In the genomic region with DNA sequence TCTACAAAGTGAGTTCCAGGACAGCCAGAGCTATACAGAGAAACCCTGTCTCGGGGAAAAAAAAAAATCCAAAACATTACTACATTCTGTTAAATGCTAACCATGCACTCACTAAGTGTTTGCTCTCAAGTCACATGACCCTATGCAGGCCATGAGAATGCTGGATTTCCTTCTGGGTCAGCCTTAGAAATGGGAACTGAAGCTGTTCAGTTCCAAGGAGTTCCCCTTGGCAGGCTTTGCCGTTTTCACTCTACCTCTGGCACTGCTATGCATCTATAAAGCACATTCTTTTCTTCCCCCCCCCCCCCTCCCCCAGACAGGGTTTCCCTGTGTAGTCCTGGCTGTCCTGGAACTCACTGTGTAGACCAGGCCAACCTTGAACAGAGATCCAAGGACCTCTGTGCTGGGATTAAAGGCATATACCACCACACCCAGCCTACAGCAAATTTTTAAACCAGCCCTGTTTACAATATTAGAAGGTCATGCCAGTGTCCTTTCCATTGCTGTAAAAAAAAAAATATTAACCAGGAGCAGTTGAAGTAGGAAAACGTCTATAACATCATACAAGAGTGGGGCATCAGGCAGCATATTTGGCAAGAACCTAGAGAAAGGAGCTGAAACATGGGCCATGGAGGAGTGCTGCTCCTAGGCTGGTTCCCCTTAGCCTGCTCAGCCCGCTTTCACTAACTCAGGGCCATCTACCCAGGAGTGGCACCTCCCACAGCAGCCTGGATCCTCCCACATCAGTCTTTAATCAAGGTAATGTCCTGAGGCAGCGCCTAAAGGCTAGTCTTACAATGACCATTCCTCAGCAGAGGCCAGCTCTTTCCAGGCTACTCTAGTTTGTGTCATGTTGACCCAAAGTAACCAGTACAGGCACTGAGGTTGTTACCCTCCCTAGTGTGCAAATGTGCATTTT, we compare ENCODE assay signal across 11 mouse cellular contexts. TPM values are rescaled to one million over a fixed set of nuclear protein-coding genes. Genes with fewer than 3 reads are reported as not detected.
DNase-seq lines count a peak whose midpoint lies in the region; ATAC-seq and TF ChIP-seq lines count a peak whose summit lies in the region.
"Had no signal": no experiment of that assay in that cellular context is flagged by ENCODE, and none has a peak within 500 bp of the region (broad histone marks: within the 10 kb centered on the region; RNA-seq: fewer than 3 reads in every experiment).

No protein-coding gene starts in this region.

- no peak overlapping the region for H3K4me2 ChIP-seq in lung, embryonic 14.5 days

- 70% methylated on average over 5 of the region's 5 CpGs for WGBS in lung, embryonic 14.5 days
- 36% methylated on average over 5 of the region's 5 CpGs for WGBS in kidney, adult 2 months
- 69% methylated on average over 4 of the region's 5 CpGs for WGBS in macrophage (ENCODE audit: missing documents)

- no peaks in the 10 kb centered on the region for H3K9me3 ChIP-seq in lung, embryonic 14.5 days (ENCODE audit: low read depth, low read length)

- no peak for TF ChIP-seq CTCF in lung, embryonic 14.5 days (IDR thresholded peaks at IDR 0.05; ENCODE audit: low read depth)
- no peak for TF ChIP-seq CTCF in kidney, adult 2 months (conservative IDR thresholded peaks at IDR 0.05; ENCODE audit: insufficient read depth, insufficient read length, low read depth, low read length)

- DNase-seq in lung, embryonic 14.5 days = peak; percentile 30
- no peak for DNase-seq in lung, postnatal 14 days
- DNase-seq in kidney, adult 2 months = peak; percentile 85
- peak; percentile 62 for DNase-seq in kidney, postnatal 14 days
- no peak for DNase-seq in layer of hippocampus, postnatal 14 days (ENCODE audit: low spot score in 2 of 2)
- DNase-seq: cerebellum, adult 18-20 months; heart, adult 2 months had no signal

- no peak overlapping the region for H3K27ac ChIP-seq in lung, embryonic 14.5 days (ENCODE audit: low read depth)
- H3K27ac ChIP-seq in kidney, adult 2 months (ENCODE audit: insufficient read depth, low read depth, low read length) = peak overlapping the region; percentile 10; the same call in 1 of the 2 replicates
- H3K27ac ChIP-seq in macrophage = peak overlapping the region; percentile 88
- H3K27ac ChIP-seq: heart, adult 2 months had no signal

- no peaks in the 10 kb centered on the region for H3K27me3 ChIP-seq in lung, embryonic 14.5 days (ENCODE audit: insufficient read depth, low read length)
- no peaks in the 10 kb centered on the region for H3K27me3 ChIP-seq in kidney, adult 2 months (replicated peaks; ENCODE audit: control insufficient read depth, insufficient read depth, low read length)
- H3K27me3 ChIP-seq: CH12.LX had no signal

- ATAC-seq in lung, embryonic 14.5 days (ENCODE audit: insufficient read depth) = peak; percentile 38; the same call in 1 of the 2 replicates
- ATAC-seq in frontal cortex, adult (ENCODE audit: low TSS enrichment) = no peak
- ATAC-seq: inflammation-experienced regulatory T-cells, adult 6 months had no signal

- TF ChIP-seq POLR2A in kidney, adult 2 months (IDR thresholded peaks at IDR 0.05; ENCODE audit: low read depth, low read length) = no peak

- H3K36me3 ChIP-seq in lung, embryonic 14.5 days (ENCODE audit: insufficient read depth) = no peaks in the 10 kb centered on the region
- H3K36me3 ChIP-seq in kidney, adult 2 months (ENCODE audit: control insufficient read depth, insufficient read depth, low read length) = no peaks in the 10 kb centered on the region; the same call in 1 of the 2 replicates
- peaks cover 3% of the 10 kb centered on the region; the same call in 1 of the 2 replicates for H3K36me3 ChIP-seq in macrophage (ENCODE audit: inconsistent target)

- H3K4me1 ChIP-seq in lung, embryonic 14.5 days (ENCODE audit: insufficient read depth) = no peaks in the 10 kb centered on the region
- peaks cover 16% of the 10 kb centered on the region; the same call in 1 of the 2 replicates for H3K4me1 ChIP-seq in kidney, adult 2 months (ENCODE audit: control insufficient read depth, insufficient read depth, low read length)

- no peak overlapping the region for H3K9ac ChIP-seq in lung, embryonic 14.5 days

- H3K4me3 ChIP-seq in lung, embryonic 14.5 days (ENCODE audit: low read depth, low read length) = no peak overlapping the region
- no peak overlapping the region for H3K4me3 ChIP-seq in kidney, adult 2 months (ENCODE audit: insufficient read depth, low read depth, low read length)
- H3K4me3 ChIP-seq in macrophage (ENCODE audit: inconsistent target) = no peak overlapping the region
- H3K4me3 ChIP-seq: heart, adult 2 months had no signal

- peaks cover 93% of the 10 kb centered on the region for H3K79me2 ChIP-seq in macrophage (ENCODE audit: inconsistent target)

RNA-seq across cellular contexts. Expression of gene Rufy3, which starts 31.0 kb away (rescaled TPM):
- 11.9 and 14.0 TPM in 2 replicates for polyA plus RNA-seq in lung, embryonic 14.5 days (2014; fragmentation: Nextera tagmentation; extraction: Ambion mirVana)
- polyA plus RNA-seq in kidney, adult 2 months (2012; rRNA removed) = 21.2 and 24.0 TPM in 2 replicates
- total RNA-seq in macrophage (2018; cell fraction: chromatin; rRNA removed) = 1,000 to 10,000 TPM in 1 of 26 experiments, 100 to 1,000 TPM in 25; 549 to 1,041 (median 725) TPM
- 100 to 1,000 TPM in 8 of 26 experiments, 10 to 100 TPM in 18; 70.3 to 133 (median 93.9) TPM for total RNA-seq in macrophage (2018; cell fraction: cytosol; rRNA removed)
- total RNA-seq in macrophage (2018; cell fraction: nucleus; rRNA removed) = 100 to 1,000 TPM; 234 to 970 (median 400) TPM
- 44.6 to 92.2 TPM (median 86.4 TPM) in 3 replicates for polyA plus RNA-seq in macrophage (2018)
- 100 to 1,000 TPM; 160 to 165 TPM for total RNA-seq in layer of hippocampus, postnatal 14 days (2021)

RNA-seq across cellular contexts. Expression of gene Utp3, which starts 41.5 kb away (rescaled TPM):
- polyA plus RNA-seq in lung, embryonic 14.5 days (2014; fragmentation: Nextera tagmentation; extraction: Ambion mirVana) = 66.8 and 67.9 TPM in 2 replicates
- 7.9 and 9.8 TPM in 2 replicates for polyA plus RNA-seq in kidney, adult 2 months (2012; rRNA removed)
- 10 to 100 TPM; 18.6 to 84.7 (median 44.4) TPM for total RNA-seq in macrophage (2018; cell fraction: chromatin; rRNA removed)
- 10 to 100 TPM; 58.2 to 91.8 (median 75.7) TPM for total RNA-seq in macrophage (2018; cell fraction: cytosol; rRNA removed)
- total RNA-seq in macrophage (2018; cell fraction: nucleus; rRNA removed) = 100 to 1,000 TPM in 5 of 26 experiments, 10 to 100 TPM in 21; 31.6 to 119 (median 76.1) TPM
- 69.2 to 155 TPM (median 75.8 TPM) in 3 replicates for polyA plus RNA-seq in macrophage (2018)
- total RNA-seq in layer of hippocampus, postnatal 14 days (2021) = 10 to 100 TPM; 25.5 to 26.3 TPM

Comparison
In these comparisons a context has a peak if more than half of its experiments do, and no peak if none do; other contexts are left out.
1. DNase-seq: peak in lung, embryonic 14.5 days (single experiment), kidney, adult 2 months (single experiment) and kidney, postnatal 14 days (single experiment); none in lung, postnatal 14 days (single experiment) and layer of hippocampus, postnatal 14 days (0 of 2).